19 mouse cellular contexts compared by ENCODE assay signal in genomic region chr3:22023049-22023448, GRCm38 (mm10). TPM values are rescaled to one million over a fixed set of nuclear protein-coding genes. Genes with fewer than 3 reads are reported as not detected.
DNase-seq lines count a peak whose midpoint lies in the region; ATAC-seq and TF ChIP-seq lines count a peak whose summit lies in the region.
"Had no signal": no experiment of that assay in that cellular context is flagged by ENCODE, and none has a peak within 500 bp of the region (broad histone marks: within the 10 kb centered on the region; RNA-seq: fewer than 3 reads in every experiment).

No protein-coding gene starts in this region.

- peaks cover 4% of the 10 kb centered on the region; the same call in 1 of the 2 replicates for H3K4me1 ChIP-seq in lung, embryonic 14.5 days (ENCODE audit: insufficient read depth)
- H3K4me1 ChIP-seq in intestine, postnatal 0 days (replicated peaks; ENCODE audit: control insufficient read depth, insufficient read depth, low read length) = 0 out of 2 replicates have a peak, but pooled peaks cover 12% of the 10 kb centered on the region
- H3K4me1 ChIP-seq: hindbrain, embryonic 15.5 days had no signal

- H3K9me3 ChIP-seq in lung, embryonic 14.5 days (ENCODE audit: low read depth, low read length) = no peaks in the 10 kb centered on the region
- no peaks in the 10 kb centered on the region for H3K9me3 ChIP-seq in intestine, postnatal 0 days (ENCODE audit: control insufficient read depth)
- H3K9me3 ChIP-seq: hindbrain, embryonic 15.5 days; midbrain, embryonic 10.5 days; neural tube, embryonic 12.5 days had no signal

- no peak overlapping the region for H3K4me3 ChIP-seq in lung, embryonic 14.5 days (ENCODE audit: low read depth, low read length)
- no peak overlapping the region for H3K4me3 ChIP-seq in intestine, postnatal 0 days (ENCODE audit: low read depth, low read length)
- H3K4me3 ChIP-seq: erythroblast, embryonic 14.5 days; heart, embryonic 12.5 days; hindbrain, embryonic 15.5 days; midbrain, embryonic 10.5 days; neural tube, embryonic 12.5 days had no signal

- WGBS in lung, embryonic 14.5 days = 52% methylated on average over 6 of the region's 6 CpGs
- WGBS in intestine, postnatal 0 days = 74% methylated on average over 6 of the region's 6 CpGs

- H3K27ac ChIP-seq in lung, embryonic 14.5 days (ENCODE audit: low read depth) = no peak overlapping the region
- H3K27ac ChIP-seq in intestine, postnatal 0 days (ENCODE audit: low read depth, low read length) = no peak overlapping the region
- H3K27ac ChIP-seq: hindbrain, embryonic 15.5 days; kidney, postnatal 0 days; neural tube, embryonic 12.5 days had no signal

- no peaks in the 10 kb centered on the region for H3K27me3 ChIP-seq in lung, embryonic 14.5 days (ENCODE audit: insufficient read depth, low read length)
- no peaks in the 10 kb centered on the region for H3K27me3 ChIP-seq in intestine, postnatal 0 days (replicated peaks; ENCODE audit: control insufficient read depth, insufficient read depth, low read length)
- H3K27me3 ChIP-seq: heart, embryonic 12.5 days; hindbrain, embryonic 15.5 days; neural tube, embryonic 12.5 days had no signal

- DNase-seq in cerebellum, adult 9-11 months = peak; percentile 3
- DNase-seq in cerebellum, adult 11 months = no peak
- DNase-seq in lung, embryonic 14.5 days = peak; percentile 30
- no peak for DNase-seq in lung, postnatal 25 days (ENCODE audit: low spot score)
- peak; percentile 55 for DNase-seq in kidney, postnatal 10 days
- DNase-seq in thymus, postnatal 4 days = no peak
- no peak for DNase-seq in adrenal gland, postnatal 25 days
- DNase-seq: adrenal gland, adult 2 months; gastrocnemius, postnatal 36 days; liver; liver, postnatal 0 days had no signal

- H3K4me2 ChIP-seq in lung, embryonic 14.5 days = no peak overlapping the region
- no peak overlapping the region for H3K4me2 ChIP-seq in intestine, postnatal 0 days (replicated peaks; ENCODE audit: low read depth)
- H3K4me2 ChIP-seq: heart, embryonic 12.5 days; hindbrain, embryonic 15.5 days; neural tube, embryonic 12.5 days had no signal

- no peak overlapping the region for H3K9ac ChIP-seq in lung, embryonic 14.5 days
- no peak overlapping the region for H3K9ac ChIP-seq in intestine, postnatal 0 days (ENCODE audit: low read depth, low read length)
- H3K9ac ChIP-seq: heart, embryonic 12.5 days; hindbrain, embryonic 15.5 days; liver, postnatal 0 days; neural tube, embryonic 12.5 days had no signal

- no peak for TF ChIP-seq CTCF in lung, embryonic 14.5 days (IDR thresholded peaks at IDR 0.05; ENCODE audit: low read depth)
- TF ChIP-seq CTCF in intestine, postnatal 0 days (IDR thresholded peaks at IDR 0.05; ENCODE audit: low read depth) = no peak

- no peak for ATAC-seq in lung, embryonic 14.5 days (ENCODE audit: insufficient read depth)
- no peak for ATAC-seq in intestine, postnatal 0 days
- ATAC-seq: forebrain, embryonic 14.5 days; liver, postnatal 0 days had no signal

- H3K36me3 ChIP-seq in lung, embryonic 14.5 days (ENCODE audit: insufficient read depth) = no peaks in the 10 kb centered on the region
- H3K36me3 ChIP-seq in intestine, postnatal 0 days (ENCODE audit: control insufficient read depth, insufficient read depth) = no peaks in the 10 kb centered on the region
- H3K36me3 ChIP-seq: heart, embryonic 12.5 days; hindbrain, embryonic 15.5 days; midbrain, embryonic 10.5 days; neural tube, embryonic 12.5 days had no signal

RNA-seq across cellular contexts. Expression of gene Tbl1xr1, which starts 53.4 kb away (rescaled TPM):
- 33.3 and 36.5 TPM in 2 replicates for polyA plus RNA-seq in lung, embryonic 14.5 days (2014; fragmentation: Nextera tagmentation; extraction: Ambion mirVana)
- polyA plus RNA-seq in intestine, postnatal 0 days (2015; fragmentation: Nextera tagmentation; extraction: Ambion mirVana) = 5.6 and 9.2 TPM in 2 replicates
- 66.3 and 122 TPM in 2 replicates for total RNA-seq in adrenal gland, postnatal 25 days (2021)

Comparison
In these comparisons a context has a peak if more than half of its experiments do, and no peak if none do; other contexts are left out.
1. DNase-seq: peak in cerebellum, adult 9-11 months (single experiment), lung, embryonic 14.5 days (single experiment) and kidney, postnatal 10 days (single experiment); none in cerebellum, adult 11 months (single experiment), lung, postnatal 25 days (single experiment), thymus, postnatal 4 days (single experiment) and adrenal gland, postnatal 25 days (single experiment).